Comparison of ENCODE assay signal across 8 mouse cellular contexts in the genomic region with DNA sequence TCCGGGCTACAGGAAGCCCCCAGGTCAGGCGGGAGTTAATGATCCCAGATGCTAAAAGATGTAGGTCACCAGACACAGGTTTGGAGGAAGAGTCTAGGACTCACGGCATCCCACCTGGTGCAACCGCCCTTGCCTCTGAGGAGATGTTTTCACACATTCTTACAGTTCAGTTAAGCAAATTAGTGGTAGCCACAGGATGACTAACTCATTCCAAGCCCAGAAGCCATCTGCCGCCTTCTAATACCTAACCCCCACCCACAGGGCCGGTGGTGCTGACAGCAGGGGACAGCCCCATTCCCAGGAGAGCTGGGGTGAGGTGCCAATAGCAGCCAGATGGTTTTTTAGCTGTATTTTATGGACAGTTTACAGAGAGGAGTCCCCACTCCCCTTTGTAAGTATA. TPM values are rescaled to one million over a fixed set of nuclear protein-coding genes. Genes with fewer than 3 reads are reported as not detected.
DNase-seq lines count a peak whose midpoint lies in the region; ATAC-seq lines count a peak whose summit lies in the region.

No protein-coding gene starts in this region.

- no peak overlapping the region for H3K4me2 ChIP-seq in midbrain, embryonic 14.5 days (ENCODE audit: low read length)
- H3K4me2 ChIP-seq in embryonic facial prominence, embryonic 13.5 days, result 0 out of 2 replicates have a peak overlapping the region, but pooled peaks have one; percentile 98

- ATAC-seq in midbrain, embryonic 14.5 days (ENCODE audit: low FRiP score, low TSS enrichment), result no peak
- ATAC-seq in embryonic facial prominence, embryonic 13.5 days (ENCODE audit: insufficient number of reproducible peaks, insufficient read depth, low FRiP score, low TSS enrichment, low read depth), result no peak

- peaks cover 83% of the 10 kb centered on the region for H3K4me1 ChIP-seq in midbrain, embryonic 10.5 days
- peaks cover 35% of the 10 kb centered on the region for H3K4me1 ChIP-seq in midbrain, embryonic 14.5 days (ENCODE audit: control insufficient read depth, insufficient read depth, low read length)
- peaks cover 40% of the 10 kb centered on the region for H3K4me1 ChIP-seq in embryonic facial prominence, embryonic 13.5 days

- peak; percentile 56 to 71 for DNase-seq in cerebellum, postnatal 10 days
- DNase-seq in cerebellum, adult 8-10 months, result no peak
- DNase-seq in midbrain, embryonic 10.5 days (ENCODE audit: low spot score), result no peak
- no peak for DNase-seq in midbrain, embryonic 14.5 days
- DNase-seq in splenic B cell, adult 2 months (ENCODE audit: low read depth, low spot score), result peak; percentile 84
- no peak for DNase-seq in kidney, postnatal 36 days
- no peak for DNase-seq in lung, postnatal 14 days

- no peaks in the 10 kb centered on the region for H3K9me3 ChIP-seq in midbrain, embryonic 10.5 days (replicated peaks)
- H3K9me3 ChIP-seq in midbrain, embryonic 14.5 days (ENCODE audit: control insufficient read depth, low read length), result no peaks in the 10 kb centered on the region
- H3K9me3 ChIP-seq in embryonic facial prominence, embryonic 13.5 days, result no peaks in the 10 kb centered on the region

- 0 out of 2 replicates have a peak overlapping the region, but pooled peaks have one; percentile 71 for H3K4me3 ChIP-seq in midbrain, embryonic 10.5 days
- H3K4me3 ChIP-seq in midbrain, embryonic 14.5 days (replicated peaks; ENCODE audit: low read depth, low read length), result no peak overlapping the region
- no peak overlapping the region for H3K4me3 ChIP-seq in embryonic facial prominence, embryonic 13.5 days

- H3K27ac ChIP-seq in midbrain, embryonic 10.5 days (replicated peaks), result peak overlapping the region; percentile 83; the same call in 1 of the 2 replicates
- H3K27ac ChIP-seq in midbrain, embryonic 14.5 days (replicated peaks; ENCODE audit: low read depth, low read length), result no peak overlapping the region
- no peak overlapping the region for H3K27ac ChIP-seq in embryonic facial prominence, embryonic 13.5 days

- peaks cover 67% of the 10 kb centered on the region for H3K27me3 ChIP-seq in midbrain, embryonic 10.5 days (ENCODE audit: low read depth, poor library complexity, severe bottlenecking)
- 0 out of 2 replicates have a peak, but pooled peaks cover 4% of the 10 kb centered on the region for H3K27me3 ChIP-seq in midbrain, embryonic 14.5 days (ENCODE audit: control insufficient read depth, insufficient read depth, low read length)
- H3K27me3 ChIP-seq in embryonic facial prominence, embryonic 13.5 days, result peaks cover 43% of the 10 kb centered on the region
- no peaks in the 10 kb centered on the region for H3K27me3 ChIP-seq in splenic B cell, adult 2 months (ENCODE audit: control insufficient read depth, insufficient read depth, low read length, poor library complexity, severe bottlenecking)

- 65% methylated on average over 6 of the region's 6 CpGs for WGBS in midbrain, embryonic 10.5 days
- 65% methylated on average over 6 of the region's 6 CpGs for WGBS in midbrain, embryonic 14.5 days
- 57% methylated on average over 6 of the region's 6 CpGs for WGBS in embryonic facial prominence, embryonic 13.5 days

- no peaks in the 10 kb centered on the region for H3K36me3 ChIP-seq in midbrain, embryonic 10.5 days
- no peaks in the 10 kb centered on the region for H3K36me3 ChIP-seq in midbrain, embryonic 14.5 days (ENCODE audit: control insufficient read depth, insufficient read depth, low read length)
- H3K36me3 ChIP-seq in embryonic facial prominence, embryonic 13.5 days, result no peaks in the 10 kb centered on the region
- no peaks in the 10 kb centered on the region for H3K36me3 ChIP-seq in splenic B cell, adult 2 months (ENCODE audit: control insufficient read depth, insufficient read depth, low read length, poor library complexity, severe bottlenecking)

- no peak overlapping the region for H3K9ac ChIP-seq in midbrain, embryonic 14.5 days (replicated peaks; ENCODE audit: low read length)
- no peak overlapping the region for H3K9ac ChIP-seq in embryonic facial prominence, embryonic 13.5 days

RNA-seq across cellular contexts. Expression of gene Zfpm1, which starts 3.8 kb away (rescaled TPM):
- polyA plus RNA-seq in midbrain, embryonic 10.5 days (2016; fragmentation: Nextera tagmentation; extraction: Ambion mirVana), result 1.3 and 1.5 TPM in 2 replicates
- polyA plus RNA-seq in midbrain, embryonic 14.5 days (2014; fragmentation: Nextera tagmentation; extraction: Ambion mirVana), result 2.3 TPM in 2 replicates
- 1.7 and 1.8 TPM in 2 replicates for polyA plus RNA-seq in embryonic facial prominence, embryonic 13.5 days (2015; fragmentation: Nextera tagmentation; extraction: Ambion mirVana)

Comparison
In these comparisons a context has a peak if more than half of its experiments do, and no peak if none do; other contexts are left out.
1. DNase-seq: peak in cerebellum, postnatal 10 days (2 of 2) and splenic B cell, adult 2 months (single experiment); none in cerebellum, adult 8-10 months (single experiment), midbrain, embryonic 10.5 days (single experiment), midbrain, embryonic 14.5 days (single experiment), kidney, postnatal 36 days (0 of 2) and lung, postnatal 14 days (single experiment).